Mouse (Mus musculus) lung, postnatal 0 days (tissue): Measurements from ENCODE around the gene Spata25.
A peak's percentile ranks its signal among the peaks of the same experiment; 100 is the strongest.

ENCODE experiments used
- CTCF ChIP-seq: IDR thresholded peaks from 2 replicates; pipeline ENCODE4 v1.5.1; 2016; ENCODE audit warnings: antibody characterized with exemption, mild to moderate bottlenecking
- EP300 ChIP-seq: IDR thresholded peaks from 2 replicates; pipeline ENCODE4 v1.6.1; 2016; ENCODE audit warnings: antibody characterized with exemption, mild to moderate bottlenecking, control low read depth

- TF ChIP-seq EP300 (peak; percentile 93), CTCF (peak; percentile 48)
Observed at GRCm38 (mm10) chr2:164866741-164867551, 38.6 kb upstream of the Spata25 start.
